Mouse (Mus musculus) splenic B cell, adult 2 months (primary cell): ENCODE measurements at regions not wholly inside any gene's neighbourhood (a gene's known extent, or its start where the extent isn't known, plus 50 kb on each side); places are given as distances from the start of the nearest gene placed in this dataset.

ENCODE experiments used
- DNase-seq: peaks from one replicate; pipeline ENCODE4 v3.0.0-alpha.2; 2011; ENCODE audit warnings: low read depth, low spot score
- H3K27me3 ChIP-seq: 2 replicates; pipeline ENCODE4 v1.6.1; 2012; ENCODE audit warnings: mild to moderate bottlenecking, low read length, moderate library complexity, mixed read lengths; ENCODE audit not compliant: control insufficient read depth, poor library complexity, insufficient read depth, severe bottlenecking
- H3K36me3 ChIP-seq: 2 replicates; pipeline ENCODE4 v1.6.1; 2012; ENCODE audit warnings: mild to moderate bottlenecking, low read length, moderate library complexity, mixed read lengths; ENCODE audit not compliant: control insufficient read depth, poor library complexity, insufficient read depth, severe bottlenecking

DNA sequence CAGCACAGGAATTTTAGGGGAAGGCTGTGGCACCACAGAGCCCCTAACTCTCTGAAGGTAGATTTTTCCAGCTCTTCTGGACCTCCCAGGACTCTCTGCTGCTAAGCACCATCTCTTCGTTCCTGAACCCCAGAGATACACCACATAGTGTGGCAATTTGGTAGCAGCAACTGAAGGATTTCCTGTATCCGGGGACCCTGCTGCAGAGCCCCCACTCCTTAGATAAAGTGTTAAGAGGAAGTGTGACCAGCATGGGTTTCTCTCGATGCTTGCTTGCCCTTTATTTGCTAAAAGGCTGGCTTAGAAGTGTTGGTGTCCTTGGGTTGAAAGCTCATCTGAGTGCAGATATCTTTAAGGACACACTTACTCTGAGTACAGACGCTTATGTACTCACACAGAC lies 115.6 kb upstream of the Stc2 start:
- DNase-seq: no peak
- no peaks in the 10 kb centered on the region for H3K36me3 ChIP-seq
- H3K27me3 ChIP-seq: no peaks in the 10 kb centered on the region

DNA sequence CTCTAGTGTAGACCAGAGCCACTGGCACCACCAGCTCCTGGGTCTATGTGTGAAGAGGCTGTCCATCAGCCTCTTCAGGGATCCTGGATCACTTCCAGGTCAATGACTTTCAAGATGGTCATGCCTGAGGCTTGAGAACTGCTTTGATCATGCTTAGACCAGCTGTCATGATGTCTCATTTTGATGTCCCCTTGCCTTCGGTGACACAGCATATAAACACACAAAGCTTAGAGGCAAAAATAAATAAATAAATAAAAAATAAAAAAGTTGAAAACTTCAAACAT lies 111.1 kb upstream of the Stc2 start:
- H3K27me3 ChIP-seq: no peaks in the 10 kb centered on the region
- no peak for DNase-seq
- no peaks in the 10 kb centered on the region for H3K36me3 ChIP-seq

DNA sequence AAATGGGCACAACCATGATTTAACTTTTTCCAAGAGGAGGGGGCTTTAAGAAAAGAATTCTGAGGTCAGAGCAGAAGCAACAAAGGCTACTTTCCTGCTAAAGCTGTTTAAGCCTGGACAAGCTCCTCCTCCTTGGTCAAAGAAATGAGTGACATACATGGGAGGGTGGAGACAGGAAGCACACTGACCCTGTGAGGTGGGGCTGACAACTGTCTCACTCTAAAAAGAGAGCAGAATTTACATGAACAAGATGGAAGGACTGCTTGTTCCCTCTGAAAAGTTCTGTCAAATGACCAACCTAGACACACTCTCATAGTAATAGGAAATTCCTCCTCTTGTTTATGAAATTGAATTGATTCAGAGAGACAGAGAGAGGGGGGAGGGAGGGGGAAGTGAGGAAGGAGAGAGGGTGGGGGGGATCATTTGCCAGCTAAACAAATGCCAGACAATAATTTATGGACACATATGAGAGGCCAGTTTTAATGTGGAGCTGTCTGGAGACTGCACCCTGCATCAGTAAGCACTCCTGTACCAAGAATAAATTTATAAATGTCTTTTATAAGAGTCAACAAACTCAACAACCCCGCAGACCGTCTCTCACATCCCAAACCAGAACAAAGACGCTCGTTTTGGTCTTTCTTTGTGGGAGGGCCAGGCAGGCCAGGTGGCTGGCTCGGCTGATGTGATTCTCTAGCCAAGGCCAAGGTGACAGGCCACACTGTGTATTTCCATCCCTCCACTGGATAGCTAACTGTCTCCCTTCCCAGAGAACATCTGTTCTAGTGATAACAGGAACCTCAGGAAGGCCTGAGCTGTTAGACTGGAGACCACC lies 110.6 kb upstream of the Stc2 start:
- Histone ChIP-seq H3K27me3 (no peaks in the 10 kb centered on the region), H3K36me3 (no peaks in the 10 kb centered on the region)
- DNase-seq: no peak

DNA sequence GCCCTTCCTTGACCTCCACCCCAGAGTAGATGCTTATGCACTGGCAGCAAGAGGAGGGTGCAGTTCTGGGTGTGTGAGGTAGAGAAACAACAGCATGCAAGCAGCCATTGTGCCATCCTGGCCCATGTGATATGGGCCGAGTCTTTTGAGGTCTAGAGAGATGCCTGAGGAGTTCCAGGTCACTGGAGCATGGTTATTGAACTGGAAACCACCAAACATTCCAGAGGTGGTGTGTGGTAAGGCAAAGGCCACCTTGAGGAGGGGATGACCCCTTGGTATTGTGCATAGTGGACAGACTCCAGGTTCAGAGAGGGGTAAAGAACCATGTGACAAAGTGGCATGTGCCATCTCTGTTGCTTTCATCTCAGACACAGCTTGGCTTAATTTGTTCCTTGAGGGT lies 107.9 kb upstream of the Stc2 start:
- Histone ChIP-seq H3K36me3 (no peaks in the 10 kb centered on the region), H3K27me3 (no peaks in the 10 kb centered on the region)
- no peak for DNase-seq

DNA sequence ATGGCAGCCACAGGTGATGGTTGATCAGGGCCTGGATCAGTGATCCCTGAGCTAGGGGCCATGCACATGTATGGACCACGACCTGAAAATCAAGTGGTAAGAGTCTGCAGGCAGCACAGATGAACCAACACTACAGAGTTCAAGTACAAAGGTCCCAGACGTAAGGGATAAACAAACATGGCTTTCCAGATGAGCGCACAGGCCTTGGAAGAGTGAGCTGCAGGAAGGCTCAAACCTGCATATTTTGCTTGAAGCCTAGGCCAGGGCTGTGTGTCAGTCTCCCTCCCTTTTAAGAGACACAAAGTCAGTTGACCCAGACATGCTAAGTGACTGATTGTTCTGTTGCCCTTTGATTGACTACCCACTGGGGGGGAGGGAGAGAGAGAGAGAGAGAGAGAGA lies 107.2 kb upstream of the Stc2 start:
- no peaks in the 10 kb centered on the region for H3K27me3 ChIP-seq
- DNase-seq: no peak
- no peaks in the 10 kb centered on the region for H3K36me3 ChIP-seq

DNA sequence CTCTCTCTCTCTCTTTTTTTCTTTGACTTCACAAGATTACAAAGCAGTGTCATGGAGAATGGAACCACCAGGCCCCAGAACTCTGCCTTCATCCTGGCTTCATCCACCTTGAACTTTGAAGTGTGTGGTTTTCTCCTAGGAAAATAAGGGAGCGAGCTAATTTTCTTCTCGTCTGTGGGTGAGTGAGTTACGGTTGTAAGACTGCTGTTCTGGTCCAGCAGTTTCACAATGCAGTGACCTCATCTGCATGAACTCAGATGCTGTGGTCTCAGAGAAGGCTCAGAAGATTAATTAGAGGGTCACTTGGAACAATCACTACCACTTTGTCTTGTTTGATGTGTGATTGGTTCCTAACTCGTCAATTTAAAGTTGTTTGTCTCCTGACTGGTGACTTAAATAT lies 103.1 kb upstream of the Stc2 start:
- no peak for DNase-seq
- no peaks in the 10 kb centered on the region for H3K27me3 ChIP-seq
- no peaks in the 10 kb centered on the region for H3K36me3 ChIP-seq

DNA sequence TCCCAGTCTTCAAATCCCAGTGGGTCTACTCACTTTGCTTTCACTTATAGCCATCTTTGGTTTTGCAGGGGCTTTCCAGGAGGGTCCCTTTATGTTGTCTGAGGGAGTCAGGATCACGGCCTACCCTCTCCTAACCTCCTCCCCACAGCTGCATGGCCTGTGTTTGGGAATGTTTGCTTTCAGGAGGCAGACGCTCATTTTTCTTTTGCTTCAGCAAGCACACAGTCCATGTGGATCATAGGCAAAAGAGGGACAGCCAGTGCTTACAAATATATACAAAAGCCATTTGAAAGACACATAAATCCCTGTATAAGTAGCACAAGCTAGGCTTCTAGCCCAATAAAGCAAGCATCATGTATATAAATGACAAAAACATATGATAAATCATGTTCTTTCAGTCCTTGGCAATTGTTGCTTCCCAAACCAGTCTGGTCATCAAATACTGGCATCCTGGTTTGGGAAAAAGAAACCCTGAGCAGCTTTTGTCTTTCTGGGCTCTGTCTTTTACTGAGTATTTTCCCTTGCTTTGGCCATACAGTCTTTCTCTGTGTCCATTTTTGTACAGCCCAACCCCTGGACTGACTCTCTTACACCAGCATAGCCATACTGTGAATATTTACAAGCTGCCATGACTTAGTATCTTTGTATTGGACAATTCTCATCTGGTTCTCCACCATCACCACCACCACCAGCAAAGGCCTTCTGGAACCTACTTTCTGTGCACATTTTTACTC lies 101.0 kb upstream of the Stc2 start:
- H3K36me3 ChIP-seq: no peaks in the 10 kb centered on the region
- DNase-seq: no peak
- no peaks in the 10 kb centered on the region for H3K27me3 ChIP-seq

DNA sequence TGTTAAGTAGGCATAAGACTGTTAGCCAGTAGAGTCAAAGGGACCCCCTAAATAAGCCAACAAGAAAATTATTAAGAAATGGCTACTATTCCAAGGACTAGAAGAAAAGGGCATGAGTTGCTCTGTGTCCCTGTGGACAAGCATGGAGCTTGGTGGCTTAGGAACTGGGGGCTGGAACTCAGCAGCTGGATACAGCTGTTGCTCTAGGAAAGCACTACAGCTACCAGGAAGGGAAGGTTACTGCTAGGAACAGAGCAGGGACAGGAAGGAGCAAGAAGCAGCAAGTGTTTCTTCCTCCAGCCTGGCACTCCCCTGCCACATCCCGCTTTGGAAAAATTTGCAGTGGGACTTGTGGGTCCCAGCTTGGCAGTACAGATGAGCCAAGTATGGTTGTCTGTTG lies 95.0 kb upstream of the Stc2 start:
- no peak for DNase-seq
- H3K36me3 ChIP-seq: no peaks in the 10 kb centered on the region
- H3K27me3 ChIP-seq: no peaks in the 10 kb centered on the region

DNA sequence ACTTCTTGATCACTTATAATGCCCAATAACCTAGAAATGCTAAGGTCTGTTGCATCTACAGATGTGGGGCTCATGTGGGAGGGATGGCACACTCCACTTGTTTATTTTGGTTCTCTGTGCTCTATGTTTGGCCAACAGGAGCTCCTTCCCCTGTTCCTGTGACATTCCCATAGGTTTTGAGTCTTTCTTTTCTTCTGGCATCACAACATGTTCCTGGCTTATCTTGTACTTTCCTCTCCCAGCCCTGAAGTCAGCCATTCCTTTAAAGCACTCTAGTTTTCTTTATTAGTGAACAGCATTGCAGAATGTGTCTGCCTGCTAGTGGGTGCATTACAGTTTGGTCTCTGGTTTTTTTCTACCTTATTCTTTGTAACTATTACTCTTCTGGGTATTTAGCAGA lies 92.6 kb upstream of the Stc2 start:
- DNase-seq: no peak
- H3K27me3 ChIP-seq: no peaks in the 10 kb centered on the region
- no peaks in the 10 kb centered on the region for H3K36me3 ChIP-seq

DNA sequence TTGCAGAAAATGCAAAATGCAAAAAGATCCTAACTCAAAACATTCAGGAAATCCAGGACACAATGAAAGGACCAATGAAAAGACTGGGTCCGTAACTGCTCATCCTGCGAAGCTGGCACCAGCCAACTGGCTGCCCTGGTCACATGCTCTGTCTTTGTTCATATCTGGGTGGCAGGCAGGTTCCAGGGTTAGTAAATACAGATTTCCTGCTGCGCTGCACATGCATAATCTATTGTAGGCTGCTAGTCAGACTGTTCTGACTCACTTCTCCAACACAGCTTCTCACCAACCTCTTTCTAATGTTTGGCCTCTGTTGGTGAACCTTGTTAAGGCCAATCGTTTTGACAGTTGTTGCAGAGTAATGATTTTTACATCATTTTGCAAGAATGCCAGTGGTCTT lies 92.0 kb upstream of the Stc2 start:
- Histone ChIP-seq H3K36me3 (no peaks in the 10 kb centered on the region), H3K27me3 (no peaks in the 10 kb centered on the region)
- no peak for DNase-seq

DNA sequence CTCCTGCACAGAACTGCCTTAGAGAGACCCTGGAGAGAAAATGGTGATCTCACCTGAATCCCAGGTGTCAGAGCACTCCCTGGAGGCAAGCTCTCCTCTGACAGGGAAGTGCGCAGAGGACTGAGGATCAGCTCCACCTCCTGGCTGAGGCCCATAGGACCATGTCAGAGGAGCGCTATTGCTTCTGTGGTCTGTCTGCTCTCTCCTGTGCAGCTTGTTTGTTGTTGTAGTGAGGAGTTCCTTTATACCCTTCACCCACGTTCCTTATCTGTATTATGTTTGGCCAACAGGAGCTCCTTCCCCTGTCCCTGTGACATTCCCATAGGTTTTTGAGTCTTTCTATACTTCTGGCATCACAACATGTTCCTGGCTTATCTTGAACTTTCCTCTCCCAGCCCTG lies 91.5 kb upstream of the Stc2 start:
- DNase-seq: no peak
- no peaks in the 10 kb centered on the region for H3K36me3 ChIP-seq
- H3K27me3 ChIP-seq: no peaks in the 10 kb centered on the region

DNA sequence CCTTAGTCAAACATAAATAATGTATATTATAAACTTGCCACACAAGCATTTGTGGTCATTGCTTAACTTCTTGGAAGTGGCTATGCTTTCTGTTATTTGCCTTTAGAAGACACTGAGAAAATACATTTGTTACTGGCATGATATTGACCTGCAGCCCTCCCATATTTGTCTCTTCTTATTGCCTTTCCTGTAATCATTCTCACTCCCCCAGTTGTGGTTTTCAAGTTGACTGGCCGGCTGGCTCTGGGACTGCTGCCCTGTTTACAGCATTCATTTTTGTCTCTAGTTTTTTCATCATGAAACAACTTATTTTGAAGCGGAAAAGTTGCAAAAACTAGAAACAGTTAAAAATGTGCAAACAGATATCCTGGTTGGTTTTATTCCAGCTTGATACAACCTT lies 57.5 kb upstream of the Stc2 start:
- DNase-seq: no peak

More for the DNA sequence above, 57.5 kb upstream of the Stc2 start:
- H3K36me3 ChIP-seq: no peaks in the 10 kb centered on the region
- no peaks in the 10 kb centered on the region for H3K27me3 ChIP-seq
